Mouse (Mus musculus) megakaryocyte, embryonic 14.5 days (primary cell): Measurements from ENCODE around the gene Adcyap1. TPM values are rescaled to one million over a fixed set of nuclear protein-coding genes. Genes with fewer than 3 reads are reported as not detected.

Experiments
- H3K27me3 ChIP-seq: replicated peaks from 2 replicates; pipeline ENCODE3; 2012; ENCODE audit warnings: inconsistent platforms
- H3K36me3 ChIP-seq: replicated peaks from 2 replicates; pipeline ENCODE3; 2012; ENCODE audit warnings: low read length, inconsistent platforms, mixed read lengths
- H3K4me1 ChIP-seq: 2 replicates; pipeline ENCODE4 v1.6.1; 2012; ENCODE audit warnings: inconsistent platforms
- H3K4me3 ChIP-seq: replicated peaks from 2 replicates; pipeline ENCODE3; 2012; ENCODE audit warnings: moderate library complexity, mild to moderate bottlenecking, inconsistent platforms
- H3K9me3 ChIP-seq: 2 replicates; pipeline ENCODE4 v1.6.1; 2012; ENCODE audit warnings: inconsistent platforms
- FLI1 ChIP-seq: IDR thresholded peaks from 2 replicates; pipeline ENCODE4 v1.6.1; 2012; ENCODE audit warnings: low read length, inconsistent platforms, mixed read lengths
- GATA1 ChIP-seq: IDR thresholded peaks from 3 replicates; pipeline ENCODE4 v1.6.1; 2012; ENCODE audit warnings: mixed read lengths, low read length, inconsistent platforms, borderline replicate concordance
- polyA plus RNA-seq: library from polyadenylated mRNA; stranded (reverse); fragments of >175 nt; gene quantifications from 2 replicates; pipeline ENCODE4 v1.2.3, GENCODE M21; 2012; ENCODE audit warnings: low replicate concordance; ENCODE audit not compliant: insufficient read depth

Adcyap1 gene
- polyA plus RNA-seq: not detected in 2 replicates

DNA sequence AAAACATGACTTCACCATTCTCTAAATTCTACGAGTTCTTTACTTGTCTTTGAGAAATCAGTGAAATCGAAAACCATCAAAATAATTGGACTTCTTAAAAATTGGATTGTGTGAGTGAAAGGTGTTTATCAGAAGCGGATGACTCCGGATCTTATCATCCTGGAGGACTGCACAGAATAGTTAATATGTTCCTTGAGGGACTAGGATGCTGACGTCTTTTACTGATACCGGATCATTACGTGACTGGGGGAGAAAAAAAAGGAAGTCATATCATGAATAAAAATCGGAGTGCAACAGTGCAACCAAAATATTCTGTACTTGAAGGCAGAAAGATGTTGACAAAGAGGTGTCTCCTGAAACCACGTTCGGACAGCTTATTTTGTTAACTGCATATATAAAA, at the start of gene Adcyap1:
TSS of gene Adcyap1 (plus strand) at position 301 of the 400 bp plus-strand sequence.
- no peak for TF ChIP-seq FLI1
- TF ChIP-seq GATA1: no peak
- H3K4me1 ChIP-seq: no peaks in the 10 kb centered on the region
- H3K36me3 ChIP-seq: no peaks in the 10 kb centered on the region
- peaks cover 48% of the 10 kb centered on the region for H3K27me3 ChIP-seq
- H3K4me3 ChIP-seq: no peak within 1 kb of the TSS
- peaks cover 17% of the 10 kb centered on the region for H3K9me3 ChIP-seq

DNA sequence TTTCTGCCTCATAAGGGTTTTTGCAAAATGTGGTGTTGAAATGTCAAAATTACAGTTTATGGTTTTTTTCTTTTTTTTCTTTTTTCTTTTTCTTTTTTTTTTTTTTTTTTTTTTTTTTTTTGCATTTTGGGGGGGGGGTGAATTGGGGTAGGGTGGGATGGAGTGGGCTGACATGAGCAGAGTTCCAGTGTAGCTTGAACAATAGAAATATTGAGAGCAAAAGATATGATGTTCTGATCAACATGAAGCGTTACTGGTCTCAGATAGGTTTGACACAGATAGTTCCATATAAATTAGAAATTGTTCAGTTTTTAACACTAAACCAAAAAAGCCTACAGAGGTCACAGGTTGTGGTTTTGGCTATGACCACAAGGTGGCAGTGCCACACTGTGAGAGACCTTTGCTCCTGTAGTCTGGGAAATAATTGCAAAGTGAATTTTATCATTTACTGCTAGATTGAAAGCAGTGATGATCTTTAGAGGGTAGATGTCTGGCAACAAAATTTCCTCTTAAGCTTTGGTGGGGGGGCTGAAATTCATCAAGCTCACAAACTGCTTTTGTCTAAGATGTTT, 40.5 kb upstream of the Adcyap1 start:
- Histone ChIP-seq H3K27me3 (no peaks in the 10 kb centered on the region), H3K4me3 (no peak overlapping the region)

DNA sequence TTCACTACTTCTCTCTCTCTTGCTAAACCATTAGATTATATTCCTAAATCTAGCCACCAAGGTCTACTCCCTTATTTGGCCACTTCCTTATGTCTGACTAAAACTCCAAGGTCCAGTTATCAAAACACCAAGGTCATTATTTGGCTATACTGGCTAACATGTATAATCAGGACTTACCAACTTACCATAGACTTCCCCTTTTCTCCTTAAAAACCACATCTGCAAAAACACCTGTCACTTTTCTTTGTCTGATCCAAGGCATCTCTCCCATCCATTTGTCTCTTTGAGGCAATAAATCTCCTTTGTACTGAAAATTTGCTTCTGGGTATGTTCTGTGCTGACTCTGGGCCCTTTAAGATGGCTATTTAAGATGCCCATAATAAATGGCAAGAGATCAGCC, 29.2 kb upstream of the Adcyap1 start:
- no peak overlapping the region for H3K4me3 ChIP-seq
- TF ChIP-seq FLI1: no peak
- no peak for TF ChIP-seq GATA1
- H3K36me3 ChIP-seq: no peaks in the 10 kb centered on the region
- H3K27me3 ChIP-seq: no peaks in the 10 kb centered on the region
- no peaks in the 10 kb centered on the region for H3K4me1 ChIP-seq
- no peaks in the 10 kb centered on the region for H3K9me3 ChIP-seq

More for the DNA sequence above, 40.5 kb upstream of the Adcyap1 start:
- Histone ChIP-seq H3K9me3 (no peaks in the 10 kb centered on the region), H3K4me1 (no peaks in the 10 kb centered on the region), H3K36me3 (no peaks in the 10 kb centered on the region)
- TF ChIP-seq GATA1: no peak
- no peak for TF ChIP-seq FLI1

DNA sequence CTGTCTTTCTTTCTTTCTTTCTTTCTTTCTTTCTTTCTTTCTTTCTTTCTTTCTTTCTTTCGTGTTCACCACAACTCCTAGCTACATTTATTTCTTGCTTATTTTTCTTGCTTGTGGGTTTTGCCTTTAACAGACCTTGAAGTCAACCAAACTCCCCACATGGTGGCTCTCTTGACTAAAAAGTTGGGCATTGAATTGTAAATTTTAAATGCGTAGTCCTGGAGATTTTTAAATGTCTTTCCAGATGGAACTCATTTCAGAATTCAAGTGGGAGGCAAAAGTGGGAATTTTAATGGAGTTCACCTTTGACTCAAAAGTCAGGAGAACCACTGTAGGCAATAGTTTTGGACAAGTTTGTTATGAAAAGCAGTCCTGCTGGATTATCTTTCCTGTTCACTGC, 2.0 kb upstream of the Adcyap1 start:
- Histone ChIP-seq H3K4me3 (no peak overlapping the region), H3K27me3 (peaks cover 29% of the 10 kb centered on the region), H3K9me3 (peaks cover 8% of the 10 kb centered on the region; the same call in 1 of the 2 replicates), H3K4me1 (no peaks in the 10 kb centered on the region), H3K36me3 (no peaks in the 10 kb centered on the region)
- no peak for TF ChIP-seq FLI1
- no peak for TF ChIP-seq GATA1

DNA sequence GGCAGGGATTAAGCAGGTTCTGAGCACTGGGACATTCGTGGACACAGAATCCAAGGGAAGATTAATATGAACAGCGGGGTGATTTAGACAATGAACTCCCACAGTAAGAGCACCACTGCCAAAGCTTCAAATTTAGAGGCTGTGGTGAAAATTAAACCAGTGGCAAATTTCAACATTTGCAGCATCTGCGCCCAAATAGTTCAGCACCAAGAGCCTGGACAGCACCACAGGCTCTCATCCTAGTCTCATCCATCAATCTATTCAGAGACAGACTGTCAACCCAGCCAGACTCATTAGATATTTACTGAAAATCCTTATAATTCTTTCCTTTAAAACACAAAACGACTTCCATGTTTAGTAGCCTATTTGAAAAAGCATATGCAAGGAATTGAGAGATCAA, 604 bp upstream of the Adcyap1 start:
- Histone ChIP-seq H3K27me3 (peaks cover 43% of the 10 kb centered on the region), H3K4me1 (no peaks in the 10 kb centered on the region), H3K9me3 (peaks cover 17% of the 10 kb centered on the region; the same call in 1 of the 2 replicates), H3K36me3 (no peaks in the 10 kb centered on the region), H3K4me3 (no peak overlapping the region)
- TF ChIP-seq GATA1 (no peak), FLI1 (no peak)

DNA sequence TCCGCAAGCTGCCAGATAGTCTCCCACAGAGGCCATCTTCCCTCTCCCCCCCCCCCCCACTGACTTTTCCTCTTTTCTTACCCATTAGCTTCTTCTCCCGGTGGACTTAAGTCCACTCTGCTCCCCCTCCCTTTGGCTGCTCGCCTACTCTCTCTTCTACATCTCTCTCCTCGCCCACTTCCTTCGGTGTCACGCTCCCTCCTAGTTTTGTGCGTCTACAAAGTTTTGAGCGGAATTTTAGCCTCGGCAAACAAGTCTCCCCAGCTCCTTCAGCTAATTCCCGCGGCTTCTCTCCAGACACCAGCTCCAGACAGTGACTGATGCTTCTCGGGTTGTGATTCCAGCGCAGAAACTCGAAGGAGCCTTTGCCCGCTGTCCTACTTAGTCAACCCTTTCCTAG, 401 bp downstream of the Adcyap1 start:
- Histone ChIP-seq H3K9me3 (peaks cover 17% of the 10 kb centered on the region), H3K4me3 (no peak overlapping the region), H3K36me3 (no peaks in the 10 kb centered on the region), H3K27me3 (peaks cover 51% of the 10 kb centered on the region), H3K4me1 (no peaks in the 10 kb centered on the region)
- TF ChIP-seq GATA1 (no peak), FLI1 (no peak)

DNA sequence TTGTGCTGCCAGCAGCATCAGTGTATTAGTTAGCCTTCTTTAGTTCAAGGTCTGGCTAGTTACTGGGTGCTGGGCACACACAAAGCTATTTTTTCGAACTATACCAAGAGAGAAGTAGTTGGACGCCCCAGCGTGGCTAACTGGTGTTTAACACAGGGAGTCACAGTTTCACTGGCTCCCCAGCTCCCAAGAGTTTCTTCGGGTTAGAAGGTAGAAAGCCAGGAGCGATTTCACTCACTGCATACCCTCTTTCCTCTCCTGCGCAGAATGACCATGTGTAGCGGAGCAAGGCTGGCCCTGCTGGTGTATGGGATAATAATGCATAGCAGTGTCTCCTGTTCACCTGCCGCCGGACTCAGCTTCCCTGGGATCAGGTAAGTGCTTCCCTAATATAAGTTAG, 930 bp downstream of the Adcyap1 start:
- Histone ChIP-seq H3K27me3 (peaks cover 54% of the 10 kb centered on the region), H3K4me1 (no peaks in the 10 kb centered on the region), H3K9me3 (peaks cover 17% of the 10 kb centered on the region), H3K36me3 (no peaks in the 10 kb centered on the region), H3K4me3 (no peak overlapping the region)
- no peak for TF ChIP-seq FLI1
- no peak for TF ChIP-seq GATA1

DNA sequence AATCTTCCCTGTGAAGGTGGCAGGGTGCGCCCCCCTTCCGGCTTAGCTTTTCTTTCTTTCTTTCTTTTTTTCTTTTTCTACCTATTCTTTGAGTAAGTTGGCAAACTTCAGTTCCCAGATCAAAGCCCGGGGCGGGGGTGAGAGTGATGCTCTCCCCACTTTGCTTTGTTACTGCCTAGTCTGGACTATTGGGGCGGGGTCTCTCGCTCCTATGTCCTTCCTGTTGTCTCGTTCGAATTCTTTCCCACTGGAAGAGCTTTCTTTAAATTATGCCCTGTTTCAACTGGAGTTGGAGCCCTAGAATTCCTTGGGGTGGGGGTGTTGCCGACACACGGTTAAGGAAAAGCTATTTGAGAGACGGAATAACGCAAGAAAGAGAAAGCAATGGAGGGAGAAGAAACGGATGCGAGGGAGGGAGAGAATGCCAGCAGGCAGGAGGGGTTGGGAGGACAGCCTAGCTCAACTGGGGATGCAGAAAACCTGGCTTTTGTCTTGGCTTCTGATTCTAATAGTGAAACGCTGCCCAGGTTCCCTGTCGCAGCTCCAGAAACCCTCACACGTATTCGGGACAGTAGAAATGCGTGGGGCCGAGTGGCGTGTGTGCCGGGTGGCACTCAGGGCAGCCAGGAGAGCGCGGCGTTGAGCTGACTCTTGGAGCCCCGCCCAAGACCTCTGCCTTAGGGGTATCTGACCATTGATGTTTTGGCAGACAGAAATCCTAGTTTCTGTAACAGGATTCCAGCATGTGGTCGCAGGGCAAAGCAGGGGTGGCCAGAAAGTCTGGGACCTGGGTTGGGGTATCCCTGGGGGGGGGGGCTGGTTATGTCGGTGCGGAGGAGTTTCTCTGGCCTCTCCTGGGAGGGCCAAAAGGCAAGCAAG, 1.8 kb downstream of the Adcyap1 start:
- Histone ChIP-seq H3K9me3 (peaks cover 17% of the 10 kb centered on the region), H3K4me3 (no peak overlapping the region), H3K27me3 (peaks cover 57% of the 10 kb centered on the region), H3K4me1 (no peaks in the 10 kb centered on the region), H3K36me3 (no peaks in the 10 kb centered on the region)
- TF ChIP-seq GATA1 (no peak), FLI1 (no peak)

DNA sequence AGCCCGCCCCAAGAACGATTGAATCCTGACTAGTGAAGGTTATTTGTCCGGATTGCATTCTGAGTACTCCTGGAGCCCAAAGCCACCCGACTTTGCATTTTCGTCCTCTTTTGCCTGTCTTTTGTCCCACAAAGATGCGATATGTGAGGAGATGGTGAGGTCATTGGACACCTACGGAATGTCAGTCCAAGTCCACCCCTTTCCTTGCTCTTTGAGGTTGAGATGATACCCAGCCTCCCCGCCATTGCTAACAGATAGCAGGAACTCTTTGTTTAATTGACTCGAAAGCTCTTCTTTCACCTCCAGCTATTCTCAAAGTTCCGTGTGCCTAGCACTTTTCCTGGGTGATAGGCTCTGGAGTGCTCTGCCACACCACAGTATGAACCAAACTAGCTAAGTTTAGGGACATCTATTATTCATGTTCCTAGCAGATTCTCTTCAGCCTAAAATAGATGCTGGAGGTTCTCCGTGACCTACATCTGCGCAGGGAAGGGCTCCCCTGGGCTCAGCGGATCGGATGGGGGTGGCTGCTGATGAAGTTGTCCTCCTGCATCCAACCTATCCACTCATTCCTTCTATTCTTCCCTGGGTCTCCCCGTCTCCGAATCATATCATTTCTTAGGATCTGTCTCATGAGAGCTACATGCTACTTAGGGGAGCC, 2.6 kb downstream of the Adcyap1 start:
- Histone ChIP-seq H3K27me3 (peaks cover 59% of the 10 kb centered on the region), H3K4me1 (no peaks in the 10 kb centered on the region), H3K4me3 (no peak overlapping the region), H3K36me3 (no peaks in the 10 kb centered on the region), H3K9me3 (peaks cover 17% of the 10 kb centered on the region)
- TF ChIP-seq GATA1 (no peak), FLI1 (no peak)
